Mouse (Mus musculus) lung, embryonic 16.5 days (tissue): ENCODE results near the gene Riox2. TPM values are rescaled to one million over a fixed set of nuclear protein-coding genes. Genes with fewer than 3 reads are reported as not detected.

Source experiments
- ATAC-seq: fragments of 200-750 bp; cut with Nextera tagmentation; 2 replicates; pipeline ENCODE4 v1.8.0; 2017; ENCODE audit warnings: low read depth, mild to moderate bottlenecking, moderate library complexity
- H3K27ac ChIP-seq: fragments of 300-500 bp; sonication (generic); 2 replicates; pipeline ENCODE4 v1.5.1; 2014; ENCODE audit warnings: mild to moderate bottlenecking, control low read depth, low read length
- H3K27me3 ChIP-seq: fragments of 300-500 bp; sonication (generic); 2 replicates; pipeline ENCODE4 v1.6.1; 2014; ENCODE audit warnings: low read depth, low read length, mixed read lengths; ENCODE audit not compliant: control insufficient read depth, insufficient read depth
- H3K36me3 ChIP-seq: fragments of 300-500 bp; sonication (generic); 2 replicates; pipeline ENCODE4 v1.6.1; 2014; ENCODE audit warnings: low read length; ENCODE audit not compliant: control insufficient read depth, insufficient read depth
- H3K4me1 ChIP-seq: fragments of 300-500 bp; sonication (generic); replicated peaks from 2 replicates; pipeline ENCODE4 v1.6.1; 2014; ENCODE audit warnings: low read length, mixed read lengths; ENCODE audit not compliant: control insufficient read depth, insufficient read depth
- H3K4me2 ChIP-seq: fragments of 300-500 bp; sonication (generic); 2 replicates; pipeline ENCODE4 v1.6.1; 2014; ENCODE audit warnings: low read depth, low read length, control low read depth
- H3K4me3 ChIP-seq: fragments of 300-500 bp; sonication (generic); 2 replicates; pipeline ENCODE4 v1.5.1; 2014; ENCODE audit warnings: mild to moderate bottlenecking, low read length, control low read depth
- H3K9ac ChIP-seq: fragments of 300-500 bp; sonication (generic); 2 replicates; pipeline ENCODE4 v1.6.1; 2014; ENCODE audit warnings: low read length, control low read depth
- H3K9me3 ChIP-seq: fragments of 300-500 bp; sonication (generic); 2 replicates; pipeline ENCODE4 v1.6.1; 2016; ENCODE audit warnings: low read length; ENCODE audit not compliant: control insufficient read depth
- WGBS: fragments of 180-500 bp; shearing (Covaris S2); extraction: QIAGEN DNeasy Blood & Tissue Kit; methylation state at CpG from one replicate; pipeline ENCODE4 v1.1.7; 2014; 5-methylcytosine and 5-hydroxymethylcytosine counted together
- polyA plus RNA-seq: library from polyadenylated mRNA; unstranded; fragments of >200 nt; fragmentation: Nextera tagmentation; extraction: Ambion mirVana; gene quantifications from 2 replicates; pipeline ENCODE4 v1.2.1, GENCODE M21; 2015

Riox2 gene
- polyA plus RNA-seq, 1 experiment from 2014 or later: 24.9 TPM

GRCm38 (mm10) chr16:59534349-59534748 is 62.8 kb downstream of the Riox2 start:
- H3K9me3 ChIP-seq: no peaks in the 10 kb centered on the region
- no peak overlapping the region for H3K4me2 ChIP-seq
- no peaks in the 10 kb centered on the region for H3K4me1 ChIP-seq
- no peak overlapping the region for H3K9ac ChIP-seq
- H3K36me3 ChIP-seq: peaks cover 7% of the 10 kb centered on the region
- H3K4me3 ChIP-seq: no peak overlapping the region
- H3K27me3 ChIP-seq: no peaks in the 10 kb centered on the region
- no peak overlapping the region for H3K27ac ChIP-seq
- no peak for ATAC-seq
- WGBS: 85% methylated on average over 11 of the region's 11 CpGs

- no peak for ATAC-seq
- Histone ChIP-seq H3K4me2 (no peak overlapping the region), H3K4me1 (no peaks in the 10 kb centered on the region), H3K27ac (no peak overlapping the region), H3K4me3 (no peak overlapping the region), H3K9me3 (no peaks in the 10 kb centered on the region), H3K9ac (no peak overlapping the region), H3K36me3 (no peaks in the 10 kb centered on the region), H3K27me3 (no peaks in the 10 kb centered on the region)
- 70% methylated on average over 5 of the region's 5 CpGs for WGBS
Measured at GRCm38 (mm10) chr16:59535673-59536072, 64.1 kb downstream of the Riox2 start.

- Histone ChIP-seq H3K27ac (no peak overlapping the region), H3K27me3 (no peaks in the 10 kb centered on the region), H3K4me3 (no peak overlapping the region), H3K36me3 (no peaks in the 10 kb centered on the region; the same call in 1 of the 2 replicates), H3K4me1 (no peaks in the 10 kb centered on the region), H3K9ac (no peak overlapping the region), H3K9me3 (no peaks in the 10 kb centered on the region), H3K4me2 (no peak overlapping the region)
- WGBS: 78% methylated on average over 3 of the region's 3 CpGs
- ATAC-seq: no peak
Measured at GRCm38 (mm10) chr16:59540944-59541343, 69.4 kb downstream of the Riox2 start.

GRCm38 (mm10) chr16:59541382-59541781 is 69.8 kb downstream of the Riox2 start:
- no peaks in the 10 kb centered on the region; the same call in 1 of the 2 replicates for H3K36me3 ChIP-seq
- no peak overlapping the region for H3K4me3 ChIP-seq
- no peak for ATAC-seq
- no peak overlapping the region for H3K4me2 ChIP-seq
- no peak overlapping the region for H3K9ac ChIP-seq
- H3K27ac ChIP-seq: no peak overlapping the region
- H3K4me1 ChIP-seq: no peaks in the 10 kb centered on the region
- WGBS: 82% methylated on average over 4 of the region's 4 CpGs
- no peaks in the 10 kb centered on the region for H3K9me3 ChIP-seq
- no peaks in the 10 kb centered on the region for H3K27me3 ChIP-seq

Other genes starting within 250 kb of the Riox2 start
- gene Olfr201, start 199.1 kb upstream of the Riox2 start, polyA plus RNA-seq: not detected in 2 replicates
- not detected in 2 replicates for gene Olfr202, start 185.0 kb upstream of the Riox2 start, polyA plus RNA-seq
- not detected in 2 replicates for gene Olfr203, start 172.9 kb upstream of the Riox2 start, polyA plus RNA-seq
- gene Olfr204, start 153.5 kb upstream of the Riox2 start, polyA plus RNA-seq: not detected in 2 replicates
- not detected in 2 replicates for gene Olfr205, start 140.6 kb upstream of the Riox2 start, polyA plus RNA-seq
- gene Olfr206, start 122.5 kb upstream of the Riox2 start, polyA plus RNA-seq: not detected in 2 replicates
- gene Olfr209, start 107.8 kb upstream of the Riox2 start, polyA plus RNA-seq: not detected in 2 replicates
- gene Gabrr3, start 64.4 kb upstream of the Riox2 start, polyA plus RNA-seq: not detected in 2 replicates
- 5.5 and 6.0 TPM in 2 replicates for gene Crybg3, start 129.2 kb downstream of the Riox2 start, polyA plus RNA-seq
- 32.3 and 36.5 TPM in 2 replicates for gene Arl6, start 167.6 kb downstream of the Riox2 start, polyA plus RNA-seq